Mouse (Mus musculus): ENCODE results near the gene Sipa1l3. TPM values are rescaled to one million over a fixed set of nuclear protein-coding genes. Genes with fewer than 3 reads are reported as not detected.

Gene Sipa1l3
- total and polyA plus RNA-seq, 2 experiments from 2014 or later: 19.7 to 110 TPM

DNA sequence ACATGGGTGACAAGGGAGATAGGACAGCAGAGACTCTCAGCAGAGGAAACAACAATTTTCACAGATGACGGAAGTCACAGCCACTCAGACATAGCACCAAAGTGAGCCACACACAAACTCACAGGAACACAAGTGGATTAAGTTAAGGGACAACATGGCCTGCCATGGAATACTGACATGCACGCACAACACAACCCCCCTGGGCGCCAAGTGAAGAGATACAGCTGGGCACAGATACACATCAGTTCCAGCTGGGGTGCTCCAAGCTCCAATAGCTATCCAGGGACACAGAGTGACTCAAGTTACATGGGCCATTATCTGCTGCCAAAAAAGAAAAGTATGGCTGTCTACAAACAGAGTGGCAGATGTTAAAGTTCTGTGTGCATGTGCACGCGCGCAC lies 228.6 kb downstream of the Sipa1l3 start:
- 0 out of 2 replicates have a peak, but pooled peaks cover 6% of the 10 kb centered on the region for H3K4me1 ChIP-seq (ENCODE audit: insufficient read depth, low read length)
- H3K36me3 ChIP-seq (ENCODE audit: insufficient read depth, low read length): no peaks in the 10 kb centered on the region
- WGBS: 79% methylated on average over 6 of the region's 6 CpGs
- ATAC-seq (no peak), DNase-seq (ENCODE audit: low spot score) (no peak)
- H3K4me3 ChIP-seq (ENCODE audit: low read length): no peak overlapping the region
- H3K27ac ChIP-seq: no peak overlapping the region
- H3K27me3 ChIP-seq (ENCODE audit: insufficient read depth, low read length): no peaks in the 10 kb centered on the region
- no peak overlapping the region for H3K9ac ChIP-seq (replicated peaks; ENCODE audit: low read length)
- peak overlapping the region; percentile 83; the same call in 1 of the 2 replicates for H3K4me2 ChIP-seq (ENCODE audit: low read depth, low read length)
- no peak for TF ChIP-seq CTCF (IDR thresholded peaks at IDR 0.05; ENCODE audit: low read depth)
- H3K9me3 ChIP-seq (ENCODE audit: low read length): no peaks in the 10 kb centered on the region

DNA sequence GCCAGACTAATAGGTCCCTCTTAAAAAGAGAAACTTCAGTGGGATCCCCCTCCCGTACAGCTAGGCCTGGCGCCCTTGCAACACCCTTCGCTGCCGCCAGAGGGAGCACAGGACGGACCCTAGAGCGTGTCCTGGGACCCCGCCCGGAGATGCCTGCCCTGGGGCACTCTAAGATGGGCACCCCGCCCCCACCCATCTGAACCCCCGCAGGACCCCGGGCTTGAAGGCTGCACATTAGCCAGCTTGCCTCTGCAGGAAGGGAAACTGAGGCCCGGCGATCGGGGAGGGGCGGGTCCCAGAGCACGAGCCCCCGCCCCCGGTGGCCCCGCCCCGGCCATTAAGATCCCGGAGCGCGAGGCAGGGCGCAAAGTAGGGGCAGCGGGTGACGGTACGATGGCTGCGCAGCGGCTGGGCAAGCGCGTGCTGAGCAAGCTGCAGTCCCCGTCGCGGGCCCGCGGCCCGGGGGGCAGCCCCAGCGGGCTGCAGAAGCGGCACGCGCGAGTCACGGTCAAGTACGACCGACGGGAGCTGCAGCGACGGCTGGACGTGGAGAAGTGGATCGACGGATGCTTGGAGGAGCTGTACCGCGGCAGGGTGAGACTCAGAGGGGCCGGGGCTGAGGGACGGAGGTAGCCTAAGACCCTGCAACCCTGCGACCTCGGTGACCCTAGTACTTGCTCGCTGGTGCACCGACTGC lies 229.4 kb downstream of the Sipa1l3 start, which contains the start of gene Ppp1r14a:
Gene Ppp1r14a (plus strand): TSS at position 367 of the 697 bp plus-strand sequence.
- Histone ChIP-seq H3K36me3 (ENCODE audit: insufficient read depth, low read length) (no peaks in the 10 kb centered on the region), H3K4me2 (ENCODE audit: low read depth, low read length) (peak within 1 kb of the TSS; percentile 83), H3K27me3 (ENCODE audit: insufficient read depth, low read length) (no peaks in the 10 kb centered on the region), H3K9me3 (ENCODE audit: low read length) (no peaks in the 10 kb centered on the region), H3K27ac (no peak within 1 kb of the TSS), H3K9ac (replicated peaks; ENCODE audit: low read length) (peak within 1 kb of the TSS; percentile 38; the same call in 1 of the 2 replicates), H3K4me1 (ENCODE audit: insufficient read depth, low read length) (0 out of 2 replicates have a peak, but pooled peaks cover 6% of the 10 kb centered on the region), H3K4me3 (ENCODE audit: low read length) (peak within 1 kb of the TSS; percentile 41)
- peak; percentile 84 for TF ChIP-seq CTCF (IDR thresholded peaks at IDR 0.05; ENCODE audit: low read depth)
- no peak for ATAC-seq
- WGBS: 2% methylated on average over 56 of the region's 59 CpGs
- peak; percentile 71 for DNase-seq (ENCODE audit: low spot score)

- no peaks in the 10 kb centered on the region for H3K36me3 ChIP-seq (ENCODE audit: insufficient read depth, low read length)
- ATAC-seq (no peak), DNase-seq (ENCODE audit: low spot score) (no peak)
- H3K27ac ChIP-seq: no peak overlapping the region
- 98% methylated on average over 2 of the region's 2 CpGs for whole genome bisulfite sequencing
- no peak overlapping the region for H3K4me3 ChIP-seq (ENCODE audit: low read length)
- H3K4me2 ChIP-seq (ENCODE audit: low read depth, low read length): no peak overlapping the region
- H3K9ac ChIP-seq (replicated peaks; ENCODE audit: low read length): no peak overlapping the region
- TF ChIP-seq CTCF (IDR thresholded peaks at IDR 0.05; ENCODE audit: low read depth): no peak
- 0 out of 2 replicates have a peak, but pooled peaks cover 6% of the 10 kb centered on the region for H3K4me1 ChIP-seq (ENCODE audit: insufficient read depth, low read length)
- no peaks in the 10 kb centered on the region for H3K9me3 ChIP-seq (ENCODE audit: low read length)
- no peaks in the 10 kb centered on the region for H3K27me3 ChIP-seq (ENCODE audit: insufficient read depth, low read length)
These were observed 230.4 kb downstream of the Sipa1l3 start for GRCm38 (mm10) chr7:29288079-29288478.

- no peak for TF ChIP-seq CTCF (IDR thresholded peaks at IDR 0.05; ENCODE audit: low read depth)
- Histone ChIP-seq H3K27me3 (ENCODE audit: insufficient read depth, low read length) (no peaks in the 10 kb centered on the region), H3K27ac (no peak overlapping the region), H3K9me3 (ENCODE audit: low read length) (no peaks in the 10 kb centered on the region), H3K4me2 (ENCODE audit: low read depth, low read length) (no peak overlapping the region), H3K36me3 (ENCODE audit: insufficient read depth, low read length) (no peaks in the 10 kb centered on the region), H3K4me1 (ENCODE audit: insufficient read depth, low read length) (0 out of 2 replicates have a peak, but pooled peaks cover 6% of the 10 kb centered on the region), H3K4me3 (ENCODE audit: low read length) (no peak overlapping the region), H3K9ac (replicated peaks; ENCODE audit: low read length) (no peak overlapping the region)
- ATAC-seq (no peak), DNase-seq (ENCODE audit: low spot score) (no peak)
- WGBS: 89% methylated on average over 7 of the region's 7 CpGs
These were observed 231.0 kb downstream of the Sipa1l3 start for GRCm38 (mm10) chr7:29287481-29287880.

GRCm38 (mm10) chr7:29284523-29284922 lies 233.9 kb downstream of the Sipa1l3 start:
- Histone ChIP-seq H3K27ac (no peak overlapping the region), H3K9ac (replicated peaks; ENCODE audit: low read length) (no peak overlapping the region), H3K4me2 (ENCODE audit: low read depth, low read length) (no peak overlapping the region), H3K4me3 (ENCODE audit: low read length) (no peak overlapping the region), H3K36me3 (ENCODE audit: insufficient read depth, low read length) (no peaks in the 10 kb centered on the region), H3K27me3 (ENCODE audit: insufficient read depth, low read length) (no peaks in the 10 kb centered on the region), H3K4me1 (ENCODE audit: insufficient read depth, low read length) (peaks cover 12% of the 10 kb centered on the region; the same call in 1 of the 2 replicates), H3K9me3 (ENCODE audit: low read length) (no peaks in the 10 kb centered on the region)
- TF ChIP-seq CTCF (IDR thresholded peaks at IDR 0.05; ENCODE audit: low read depth): no peak
- WGBS: 96% methylated on average over 6 of the region's 6 CpGs
- DNase-seq (ENCODE audit: low spot score): no peak
- ATAC-seq: no peak

DNA sequence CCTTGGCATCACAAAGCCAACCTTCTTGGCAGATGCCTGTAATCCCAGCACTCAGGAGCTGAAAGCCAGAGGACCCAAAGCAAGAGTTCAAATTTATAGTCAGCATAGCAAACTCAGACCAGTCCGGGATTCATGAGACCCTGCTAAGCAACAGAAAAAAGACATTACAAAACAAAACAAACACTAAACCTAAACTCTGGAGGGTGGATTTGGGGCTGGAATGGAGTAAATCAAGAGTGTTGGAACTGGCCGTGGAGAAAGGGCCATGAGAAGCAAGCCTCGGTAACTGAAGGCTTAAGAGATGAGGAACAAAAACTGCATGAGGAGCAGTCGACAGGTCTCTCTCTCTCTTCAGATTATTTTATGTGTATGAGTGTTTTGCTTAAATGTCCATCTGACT lies 234.6 kb downstream of the Sipa1l3 start:
- no peak overlapping the region for H3K4me3 ChIP-seq (ENCODE audit: low read length)
- WGBS: 89% methylated on average over 4 of the region's 4 CpGs
- no peak overlapping the region for H3K27ac ChIP-seq
- ATAC-seq (no peak), DNase-seq (ENCODE audit: low spot score) (no peak)
- H3K36me3 ChIP-seq (ENCODE audit: insufficient read depth, low read length): no peaks in the 10 kb centered on the region
- no peak overlapping the region for H3K4me2 ChIP-seq (ENCODE audit: low read depth, low read length)
- H3K27me3 ChIP-seq (ENCODE audit: insufficient read depth, low read length): no peaks in the 10 kb centered on the region
- no peaks in the 10 kb centered on the region for H3K9me3 ChIP-seq (ENCODE audit: low read length)
- H3K4me1 ChIP-seq (ENCODE audit: insufficient read depth, low read length): peaks cover 7% of the 10 kb centered on the region; the same call in 1 of the 2 replicates
- no peak overlapping the region for H3K9ac ChIP-seq (replicated peaks; ENCODE audit: low read length)
- TF ChIP-seq CTCF (IDR thresholded peaks at IDR 0.05; ENCODE audit: low read depth): no peak

DNA sequence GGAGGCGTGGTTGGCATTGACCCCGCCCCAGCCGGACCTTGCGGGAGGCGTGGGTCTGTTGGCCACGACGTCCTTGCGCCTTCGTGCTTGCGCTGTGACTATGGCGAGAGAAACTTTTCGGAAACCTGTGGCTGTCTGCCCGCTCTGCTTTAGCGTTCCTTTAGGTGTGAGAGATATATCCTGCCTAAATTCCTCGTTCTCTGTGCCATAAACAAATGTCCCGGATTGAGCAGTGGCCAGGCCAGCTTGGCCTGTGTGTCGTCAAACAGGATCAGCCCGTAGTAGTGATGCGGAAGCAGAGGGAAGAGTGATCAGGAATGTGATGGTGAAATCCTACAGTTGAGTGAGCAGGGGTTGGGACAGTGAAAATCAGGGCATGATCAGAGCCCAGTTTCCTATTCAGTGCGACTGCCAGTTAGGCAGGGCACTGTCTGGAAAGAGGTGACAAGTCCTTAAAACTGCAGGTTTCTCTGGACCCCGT lies 236.3 kb downstream of the Sipa1l3 start:
- H3K4me1 ChIP-seq (ENCODE audit: insufficient read depth, low read length): peaks cover 6% of the 10 kb centered on the region; the same call in 1 of the 2 replicates
- H3K4me3 ChIP-seq (ENCODE audit: low read length): peak overlapping the region; percentile 53
- ATAC-seq: peak; percentile 18
- H3K9me3 ChIP-seq (ENCODE audit: low read length): no peaks in the 10 kb centered on the region
- WGBS: 10% methylated on average over 21 of the region's 21 CpGs
- H3K27ac ChIP-seq: no peak overlapping the region
- TF ChIP-seq CTCF (IDR thresholded peaks at IDR 0.05; ENCODE audit: low read depth): no peak
- DNase-seq (ENCODE audit: low spot score): no peak
- H3K9ac ChIP-seq (replicated peaks; ENCODE audit: low read length): peak overlapping the region; percentile 53
- peak overlapping the region; percentile 95 for H3K4me2 ChIP-seq (ENCODE audit: low read depth, low read length)
- no peaks in the 10 kb centered on the region for H3K36me3 ChIP-seq (ENCODE audit: insufficient read depth, low read length)
- no peaks in the 10 kb centered on the region for H3K27me3 ChIP-seq (ENCODE audit: insufficient read depth, low read length)

All from hindbrain, postnatal 0 days (tissue).